Mouse (Mus musculus) lung, postnatal 0 days (tissue): Measurements from ENCODE around the gene Nfix. TPM values are rescaled to one million over a fixed set of nuclear protein-coding genes. Genes with fewer than 3 reads are reported as not detected.

Experiments used
- ATAC-seq: fragments of 200-750 bp; cut with Nextera tagmentation; 2 replicates; pipeline ENCODE4 v1.8.0; 2017; ENCODE audit warnings: moderate library complexity
- DNase-seq: peaks from one replicate; pipeline ENCODE4 v3.0.0-alpha.2; 2016; ENCODE audit warnings: low spot score
- H3K27ac ChIP-seq: fragments of 300-500 bp; sonication (generic); 2 replicates; pipeline ENCODE4 v1.5.1; 2014; ENCODE audit warnings: antibody characterized with exemption, mild to moderate bottlenecking, low read length, mixed read lengths
- H3K27me3 ChIP-seq: fragments of 300-500 bp; sonication (generic); replicated peaks from 2 replicates; pipeline ENCODE4 v1.6.1; 2014; ENCODE audit warnings: low read length, mixed read lengths; ENCODE audit not compliant: insufficient read depth
- H3K36me3 ChIP-seq: fragments of 300-500 bp; sonication (generic); 2 replicates; pipeline ENCODE4 v1.6.1; 2014; ENCODE audit warnings: low read length, mixed read lengths; ENCODE audit not compliant: insufficient read depth
- H3K4me1 ChIP-seq: fragments of 300-500 bp; sonication (generic); 2 replicates; pipeline ENCODE4 v1.6.1; 2014; ENCODE audit warnings: antibody characterized with exemption, low read depth, low read length, mixed read lengths; ENCODE audit not compliant: insufficient read depth
- H3K4me2 ChIP-seq: fragments of 300-500 bp; sonication (generic); replicated peaks from 2 replicates; pipeline ENCODE4 v1.6.1; 2014; ENCODE audit warnings: low read depth, mild to moderate bottlenecking, low read length, moderate library complexity, mixed read lengths
- H3K4me3 ChIP-seq: fragments of 300-500 bp; sonication (generic); 2 replicates; pipeline ENCODE4 v1.5.1; 2014; ENCODE audit warnings: low read depth, low read length
- H3K9ac ChIP-seq: fragments of 300-500 bp; sonication (generic); replicated peaks from 2 replicates; pipeline ENCODE4 v1.6.1; 2014; ENCODE audit warnings: low read depth, mild to moderate bottlenecking
- H3K9me3 ChIP-seq: fragments of 300-500 bp; sonication (generic); 2 replicates; pipeline ENCODE4 v1.6.1; 2016; ENCODE audit warnings: low read length, mixed read lengths
- CTCF ChIP-seq: IDR thresholded peaks from 2 replicates; pipeline ENCODE4 v1.5.1; 2016; ENCODE audit warnings: antibody characterized with exemption, mild to moderate bottlenecking
- EP300 ChIP-seq: IDR thresholded peaks from 2 replicates; pipeline ENCODE4 v1.6.1; 2016; ENCODE audit warnings: antibody characterized with exemption, mild to moderate bottlenecking, control low read depth
- WGBS: fragments of 180-500 bp; shearing (Covaris S2); extraction: QIAGEN DNeasy Blood & Tissue Kit; methylation state at CpG from one replicate; pipeline ENCODE4 v1.1.7; 2014; 5-methylcytosine and 5-hydroxymethylcytosine counted together
- polyA plus RNA-seq: library from polyadenylated mRNA; unstranded; fragments of >200 nt; fragmentation: Nextera tagmentation; extraction: Ambion mirVana; gene quantifications from 2 replicates; pipeline ENCODE4 v1.2.1, GENCODE M21; 2015

Gene Nfix
- polyA plus RNA-seq, 1 experiment from 2014 or later, result 38.8 TPM

- H3K4me2 ChIP-seq, result peak overlapping the region; percentile 83
- whole genome bisulfite sequencing, result under 1% methylated on average over 60 of the region's 108 CpGs
- H3K27ac ChIP-seq, result peak overlapping the region; percentile 91
- DNase-seq (peak; percentile 59), ATAC-seq (peak; percentile 47)
- no peaks in the 10 kb centered on the region for H3K9me3 ChIP-seq
- H3K36me3 ChIP-seq, result 0 out of 2 replicates have a peak, but pooled peaks cover 6% of the 10 kb centered on the region
- H3K27me3 ChIP-seq, result no peaks in the 10 kb centered on the region
- peak overlapping the region; percentile 77 for H3K9ac ChIP-seq
- peak overlapping the region; percentile 83 for H3K4me3 ChIP-seq
- H3K4me1 ChIP-seq, result peaks cover 8% of the 10 kb centered on the region
- TF ChIP-seq CTCF (peak; percentile 42), EP300 (no peak)
Measured at GRCm38 (mm10) chr8:84799136-84799931, 810 bp downstream of the Nfix start.

- ATAC-seq, result no peak
- Histone ChIP-seq H3K9ac (peak overlapping the region; percentile 77), H3K4me2 (peak overlapping the region; percentile 83), H3K4me1 (peaks cover 8% of the 10 kb centered on the region), H3K36me3 (0 out of 2 replicates have a peak, but pooled peaks cover 6% of the 10 kb centered on the region), H3K4me3 (peak overlapping the region; percentile 83), H3K27ac (peak overlapping the region; percentile 91), H3K27me3 (no peaks in the 10 kb centered on the region), H3K9me3 (no peaks in the 10 kb centered on the region)
- TF ChIP-seq EP300 (no peak), CTCF (no peak)
- WGBS, result 59% methylated on average over 10 of the region's 10 CpGs
- DNase-seq, result no peak
Measured at GRCm38 (mm10) chr8:84798446-84799135, 1.6 kb downstream of the Nfix start.

GRCm38 (mm10) chr8:84797971-84798370, 2.2 kb downstream of the Nfix start:
- WGBS, result 69% methylated on average over 6 of the region's 6 CpGs
- H3K9ac ChIP-seq, result 0 out of 2 replicates have a peak overlapping the region, but pooled peaks have one; percentile 12

GRCm38 (mm10) chr8:84797256-84797797, 2.8 kb downstream of the Nfix start:
- TF ChIP-seq EP300 (no peak), CTCF (no peak)
- 88% methylated on average over 15 of the region's 15 CpGs for WGBS
- H3K4me2 ChIP-seq, result no peak overlapping the region
- no peak overlapping the region for H3K27ac ChIP-seq
- DNase-seq (no peak), ATAC-seq (no peak)
- no peaks in the 10 kb centered on the region for H3K27me3 ChIP-seq
- H3K4me1 ChIP-seq, result peaks cover 8% of the 10 kb centered on the region
- H3K9ac ChIP-seq, result no peak overlapping the region
- no peaks in the 10 kb centered on the region for H3K9me3 ChIP-seq
- 0 out of 2 replicates have a peak, but pooled peaks cover 6% of the 10 kb centered on the region for H3K36me3 ChIP-seq
- H3K4me3 ChIP-seq, result no peak overlapping the region

More at GRCm38 (mm10) chr8:84797971-84798370, 2.2 kb downstream of the Nfix start:
- no peak overlapping the region for H3K4me3 ChIP-seq
- H3K9me3 ChIP-seq, result no peaks in the 10 kb centered on the region
- no peak overlapping the region for H3K4me2 ChIP-seq
- no peak for DNase-seq
- ATAC-seq, result no peak
- TF ChIP-seq EP300 (no peak), CTCF (no peak)
- H3K36me3 ChIP-seq, result 0 out of 2 replicates have a peak, but pooled peaks cover 6% of the 10 kb centered on the region
- no peak overlapping the region for H3K27ac ChIP-seq
- peaks cover 8% of the 10 kb centered on the region for H3K4me1 ChIP-seq
- H3K27me3 ChIP-seq, result no peaks in the 10 kb centered on the region

- Histone ChIP-seq H3K9ac (no peak overlapping the region), H3K9me3 (no peaks in the 10 kb centered on the region), H3K4me1 (peaks cover 22% of the 10 kb centered on the region), H3K27me3 (no peaks in the 10 kb centered on the region), H3K27ac (0 out of 2 replicates have a peak overlapping the region, but pooled peaks have one; percentile 47), H3K4me3 (no peak overlapping the region), H3K36me3 (0 out of 2 replicates have a peak, but pooled peaks cover 6% of the 10 kb centered on the region), H3K4me2 (no peak overlapping the region)
- WGBS, result 34% methylated on average over 7 of the region's 7 CpGs
- DNase-seq, result peak; percentile 55
- ATAC-seq, result peak; percentile 20
- no peak for TF ChIP-seq CTCF
- no peak for TF ChIP-seq EP300
Measured at GRCm38 (mm10) chr8:84794486-84794885, 5.7 kb downstream of the Nfix start.
